Mouse (Mus musculus) G1E (cell line): ENCODE data around the gene Tpcn1. TPM values are rescaled to one million over a fixed set of nuclear protein-coding genes. Genes with fewer than 3 reads are reported as not detected.

ENCODE experiments used
- ATAC-seq: 2 replicates; pipeline ENCODE4 v1.8.0; 2016; ENCODE audit warnings: mild to moderate bottlenecking; ENCODE audit not compliant: insufficient number of reproducible peaks, poor library complexity, low FRiP score, severe bottlenecking; ENCODE audit errors: extremely low read depth
- DNase-seq: peaks from one replicate; pipeline ENCODE4 v3.0.0; 2012; ENCODE audit warnings: low spot score
- H3K27me3 ChIP-seq: 2 replicates; pipeline ENCODE4 v1.6.1; 2012; ENCODE audit warnings: mild to moderate bottlenecking, low read length, inconsistent platforms; ENCODE audit not compliant: insufficient read depth
- H3K36me3 ChIP-seq: replicated peaks from 2 replicates; pipeline ENCODE3; 2012; ENCODE audit warnings: mild to moderate bottlenecking, inconsistent platforms
- H3K4me1 ChIP-seq: 2 replicates; pipeline ENCODE4 v1.6.1; 2012; ENCODE audit warnings: low read depth, low read length, inconsistent platforms, mixed read lengths; ENCODE audit not compliant: insufficient read depth
- H3K4me3 ChIP-seq: 2 replicates; pipeline ENCODE4 v1.5.1; 2012; ENCODE audit warnings: low read depth, mild to moderate bottlenecking, inconsistent platforms, low read length, moderate library complexity, mixed read lengths
- H3K9me3 ChIP-seq: replicated peaks from 2 replicates; pipeline ENCODE4 v1.6.1; 2012; ENCODE audit warnings: inconsistent platforms
- CTCF ChIP-seq: IDR thresholded peaks from 2 replicates; pipeline ENCODE4 v1.5.1; 2012; ENCODE audit warnings: low read depth, low read length, inconsistent platforms, mixed read lengths
- GATA1 ChIP-seq: IDR thresholded peaks from 2 replicates; pipeline ENCODE4 v1.6.1; 2012; ENCODE audit warnings: borderline replicate concordance, low read length, inconsistent platforms, mixed read lengths
- GATA2 ChIP-seq: IDR thresholded peaks from 2 replicates; pipeline ENCODE4 v1.6.1; 2012; ENCODE audit warnings: low read depth, low read length, inconsistent platforms, borderline replicate concordance
- POLR2AphosphoS5 ChIP-seq: IDR thresholded peaks from 2 replicates; pipeline ENCODE4 v1.6.1; 2012; ENCODE audit warnings: low read depth, low read length, inconsistent platforms; ENCODE audit not compliant: insufficient replicate concordance
- TAL1 ChIP-seq: conservative IDR thresholded peaks from 2 replicates; pipeline ENCODE4 v1.6.1; 2012; ENCODE audit warnings: low read depth, low read length, inconsistent platforms, mixed read lengths
- polyA plus RNA-seq: library from polyadenylated mRNA; stranded (reverse); fragments of >175 nt; gene quantifications from 2 replicates; pipeline ENCODE4 v1.2.3, GENCODE M21; 2012
- total RNA-seq, 2 experiments: library from RNA; stranded (forward) in 1 of 2; stranded (reverse) in 1 of 2; fragments of 200-1000 nt in 1 of 2; fragments of >200 nt in 1 of 2; fragmentation: Nextera tagmentation in 1 of 2; gene quantifications; 2 replicates each; pipeline ENCODE4 v1.2.3; 2014 to 2017

The Tpcn1 gene
- total and polyA plus RNA-seq, 3 experiments: 3.2 to 51.6 (median 33.2) TPM

GRCm38 (mm10) chr5:120574469-120575063, 13.9 kb downstream of the Tpcn1 start:
- Histone ChIP-seq H3K9me3 (no peaks in the 10 kb centered on the region), H3K4me3 (no peak overlapping the region), H3K4me1 (peaks cover 50% of the 10 kb centered on the region), H3K36me3 (peaks cover 86% of the 10 kb centered on the region), H3K27me3 (no peaks in the 10 kb centered on the region)
- ATAC-seq (no peak), DNase-seq (no peak)
- TF ChIP-seq GATA2: no peak
- TF ChIP-seq TAL1: no peak
- TF ChIP-seq GATA1: no peak
- TF ChIP-seq CTCF: no peak
- no peak for TF ChIP-seq POLR2AphosphoS5

GRCm38 (mm10) chr5:120571056-120571740, 17.3 kb downstream of the Tpcn1 start:
- Histone ChIP-seq H3K9me3 (no peaks in the 10 kb centered on the region), H3K27me3 (no peaks in the 10 kb centered on the region), H3K36me3 (peaks cover 89% of the 10 kb centered on the region), H3K4me3 (no peak overlapping the region), H3K4me1 (peaks cover 20% of the 10 kb centered on the region)
- DNase-seq: no peak
- no peak for TF ChIP-seq GATA1
- no peak for TF ChIP-seq CTCF
- TF ChIP-seq TAL1: no peak
- TF ChIP-seq POLR2AphosphoS5: no peak
- no peak for TF ChIP-seq GATA2
- no peak for ATAC-seq

- H3K4me1 ChIP-seq: peaks cover 20% of the 10 kb centered on the region
- H3K36me3 ChIP-seq: peaks cover 95% of the 10 kb centered on the region
- H3K9me3 ChIP-seq: no peaks in the 10 kb centered on the region
- DNase-seq (no peak), ATAC-seq (no peak)
- no peak overlapping the region for H3K4me3 ChIP-seq
- TF ChIP-seq CTCF: no peak
- no peak for TF ChIP-seq GATA2
- no peak for TF ChIP-seq GATA1
- TF ChIP-seq POLR2AphosphoS5: no peak
- no peak for TF ChIP-seq TAL1
- H3K27me3 ChIP-seq: no peaks in the 10 kb centered on the region
Measured at GRCm38 (mm10) chr5:120570289-120570897, 18.1 kb downstream of the Tpcn1 start.

- no peak for DNase-seq
- ATAC-seq: no peak
- H3K27me3 ChIP-seq: no peaks in the 10 kb centered on the region
- H3K4me3 ChIP-seq: no peak overlapping the region
- peaks cover 96% of the 10 kb centered on the region for H3K36me3 ChIP-seq
- no peaks in the 10 kb centered on the region for H3K9me3 ChIP-seq
- peaks cover 19% of the 10 kb centered on the region for H3K4me1 ChIP-seq
- no peak for TF ChIP-seq CTCF
- no peak for TF ChIP-seq GATA1
- no peak for TF ChIP-seq TAL1
- no peak for TF ChIP-seq GATA2
- no peak for TF ChIP-seq POLR2AphosphoS5
Measured at GRCm38 (mm10) chr5:120569791-120570190, 18.7 kb downstream of the Tpcn1 start.

DNA sequence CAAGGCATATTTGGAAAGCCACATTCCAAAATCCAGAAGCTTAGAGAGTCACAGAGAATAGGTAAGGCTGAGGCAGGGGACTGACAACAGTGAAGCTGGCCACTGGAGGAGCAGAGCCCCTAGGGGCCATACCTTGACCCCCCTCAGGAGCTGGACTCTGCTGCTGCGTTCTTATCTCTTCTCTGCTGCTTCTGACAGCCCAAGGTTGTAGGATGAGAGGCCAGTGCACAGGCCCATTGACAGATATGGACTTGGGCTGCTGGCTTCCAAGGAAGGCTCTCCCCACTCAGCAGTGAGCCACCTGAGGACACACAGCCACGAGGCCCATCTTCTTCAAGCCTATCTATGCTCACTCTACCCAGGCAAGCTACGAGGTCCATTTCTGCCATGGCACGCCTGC, 19.5 kb downstream of the Tpcn1 start:
- H3K4me1 ChIP-seq: peaks cover 19% of the 10 kb centered on the region
- H3K36me3 ChIP-seq: peaks cover 91% of the 10 kb centered on the region

GRCm38 (mm10) chr5:120568336-120568768, 20.1 kb downstream of the Tpcn1 start:
- TF ChIP-seq POLR2AphosphoS5: no peak
- TF ChIP-seq TAL1: no peak
- TF ChIP-seq GATA1: no peak
- no peak for TF ChIP-seq GATA2
- no peak for TF ChIP-seq CTCF
- ATAC-seq (no peak), DNase-seq (no peak)
- Histone ChIP-seq H3K27me3 (no peaks in the 10 kb centered on the region), H3K4me3 (no peak overlapping the region), H3K4me1 (peaks cover 22% of the 10 kb centered on the region), H3K36me3 (peaks cover 93% of the 10 kb centered on the region), H3K9me3 (no peaks in the 10 kb centered on the region)

More for the DNA sequence above, 19.5 kb downstream of the Tpcn1 start:
- Histone ChIP-seq H3K27me3 (no peaks in the 10 kb centered on the region), H3K9me3 (no peaks in the 10 kb centered on the region), H3K4me3 (no peak overlapping the region)
- no peak for DNase-seq
- no peak for ATAC-seq
- TF ChIP-seq CTCF (no peak), POLR2AphosphoS5 (no peak), TAL1 (no peak), GATA1 (no peak), GATA2 (no peak)
